Mouse (Mus musculus) thymus, adult 2 months (tissue): ENCODE results near the gene Hsph1.

Source experiments
- CTCF ChIP-seq: fragments of 200-500 bp; IDR thresholded peaks from 2 replicates; pipeline ENCODE4 v1.5.1; 2012; ENCODE audit warnings: mild to moderate bottlenecking, control low read depth, low read length, moderate library complexity, borderline replicate concordance; ENCODE audit not compliant: control insufficient read depth, poor library complexity, insufficient read depth; ENCODE audit errors: extremely low read depth
- POLR2A ChIP-seq: fragments of 200-500 bp; IDR thresholded peaks from 2 replicates; pipeline ENCODE4 v1.6.1; 2012; ENCODE audit warnings: mild to moderate bottlenecking, low read length, control low read depth, moderate library complexity; ENCODE audit not compliant: control insufficient read depth, poor library complexity, insufficient read depth; ENCODE audit errors: extremely low read depth

DNA sequence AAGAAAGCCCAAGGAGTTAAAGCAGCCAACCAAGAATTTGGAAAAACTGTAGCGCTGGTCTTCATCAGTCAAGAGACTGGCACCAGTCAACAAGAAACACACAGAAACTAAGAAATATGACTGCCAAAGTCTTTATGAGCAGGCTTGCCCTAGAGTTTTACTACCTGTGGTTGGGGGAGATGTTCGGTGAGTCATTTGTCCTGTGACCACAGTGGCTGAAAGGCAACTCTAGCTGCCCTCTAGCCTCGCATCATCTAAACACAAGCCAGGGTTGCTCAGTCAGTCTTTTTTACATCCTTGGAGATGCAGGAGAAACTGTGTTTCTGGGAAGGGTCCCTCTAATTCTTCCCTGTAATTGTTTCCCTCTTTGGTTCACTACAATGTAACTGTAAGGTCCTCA is 41.0 kb upstream of the Hsph1 start:
- TF ChIP-seq CTCF (no peak), POLR2A (no peak)
